Mouse (Mus musculus): ENCODE data around the gene Rhbdf1.
A peak's percentile ranks its signal among the peaks of the same experiment; 100 is the strongest.

The Rhbdf1 gene

DNA sequence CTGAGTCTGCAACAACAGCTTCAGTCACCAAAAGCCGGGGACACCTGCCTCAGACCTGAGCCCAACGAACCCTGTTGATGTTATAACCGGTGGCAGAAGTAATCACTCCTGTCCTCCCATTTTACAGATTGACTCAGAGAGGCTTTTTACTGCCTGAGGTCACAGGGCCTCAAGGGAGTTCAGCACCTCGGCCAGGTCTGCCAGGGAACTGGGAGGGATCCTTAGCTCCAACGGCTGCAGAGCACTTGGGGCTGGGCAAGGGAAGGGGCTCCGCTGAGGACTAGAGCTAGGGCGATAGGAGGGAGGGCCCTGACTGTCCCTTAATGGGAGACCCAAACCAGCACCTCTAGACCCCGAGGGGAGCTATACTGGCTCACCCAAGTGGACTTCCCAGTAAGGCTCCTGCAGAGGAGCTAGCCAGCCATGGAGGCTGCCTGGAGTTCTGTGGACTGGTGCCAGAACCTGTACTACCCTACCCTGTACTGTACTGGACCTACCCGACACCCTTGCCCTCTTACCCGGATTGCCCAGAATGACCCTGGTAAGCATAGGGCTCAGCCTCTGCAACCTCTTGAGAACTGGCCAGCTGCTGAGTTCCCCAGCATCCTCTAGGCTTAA lies 1.4 kb downstream of the Rhbdf1 start:
- DNase-seq: no peak

DNA sequence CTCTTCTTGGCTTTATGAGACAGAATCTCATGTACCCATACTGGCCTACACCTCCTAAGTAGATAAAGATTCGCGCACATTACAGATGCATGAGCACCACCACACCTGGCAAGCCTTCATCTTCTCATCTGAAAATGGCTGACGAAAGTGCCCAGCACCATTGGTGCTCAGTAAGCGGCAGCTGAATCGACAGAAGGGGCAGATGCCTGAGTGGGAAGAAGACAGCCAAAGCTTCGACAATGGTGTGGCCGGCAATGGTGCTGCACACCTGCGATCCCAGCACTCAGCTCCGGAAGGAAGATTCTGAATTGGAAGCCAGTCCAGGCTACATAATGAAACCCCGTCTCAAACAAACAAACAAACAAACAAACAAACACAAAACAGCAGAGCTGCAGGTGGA lies 2.8 kb downstream of the Rhbdf1 start:
- no peak for DNase-seq

DNA sequence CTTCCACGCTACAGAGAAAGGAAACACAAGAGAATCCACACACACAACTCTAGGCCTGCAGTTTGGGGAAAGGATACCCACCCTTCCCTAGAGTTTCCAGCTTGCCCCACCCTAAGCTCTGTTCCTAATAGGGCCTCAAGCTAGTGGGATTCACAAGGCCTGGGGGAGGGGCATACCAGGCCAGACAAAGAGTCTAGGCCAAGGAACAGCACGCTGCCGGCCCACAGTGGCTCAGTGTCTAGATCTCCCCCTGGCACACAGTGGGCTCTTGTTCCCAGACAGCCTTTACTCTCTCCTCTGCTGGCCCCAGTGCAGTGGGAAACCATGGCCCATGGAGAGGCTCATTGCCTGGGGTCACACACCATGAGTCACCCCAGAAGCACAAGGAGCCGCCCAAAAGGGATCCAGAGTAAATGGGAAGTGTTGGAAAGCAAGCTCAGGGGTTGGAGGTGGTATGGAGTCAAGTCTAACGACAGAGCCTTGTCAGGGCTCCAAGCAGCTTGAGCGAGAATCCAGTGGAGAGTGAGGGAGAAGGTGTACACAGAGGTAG lies 3.5 kb downstream of the Rhbdf1 start:
- no peak for DNase-seq

DNA sequence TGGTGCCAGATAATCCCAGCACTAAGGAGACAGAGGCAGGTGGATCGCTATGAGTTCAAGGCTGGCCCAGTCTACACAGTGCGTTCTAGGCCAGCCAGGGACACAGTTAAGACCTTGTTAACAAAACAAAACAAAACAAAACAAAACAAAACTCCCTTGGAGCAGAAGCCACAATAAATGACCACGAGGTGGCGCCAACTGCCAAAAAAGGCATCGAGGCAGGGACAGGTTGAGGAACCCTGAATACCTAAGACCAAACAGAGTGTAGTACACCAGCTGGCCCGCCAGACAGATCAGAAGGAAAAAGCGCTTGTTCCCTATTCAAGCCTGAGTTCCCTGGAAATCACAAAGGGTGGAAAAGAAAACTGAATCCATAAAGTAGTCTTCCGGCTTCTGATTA lies 5.2 kb downstream of the Rhbdf1 start:
- peak; percentile 66 for DNase-seq

DNA sequence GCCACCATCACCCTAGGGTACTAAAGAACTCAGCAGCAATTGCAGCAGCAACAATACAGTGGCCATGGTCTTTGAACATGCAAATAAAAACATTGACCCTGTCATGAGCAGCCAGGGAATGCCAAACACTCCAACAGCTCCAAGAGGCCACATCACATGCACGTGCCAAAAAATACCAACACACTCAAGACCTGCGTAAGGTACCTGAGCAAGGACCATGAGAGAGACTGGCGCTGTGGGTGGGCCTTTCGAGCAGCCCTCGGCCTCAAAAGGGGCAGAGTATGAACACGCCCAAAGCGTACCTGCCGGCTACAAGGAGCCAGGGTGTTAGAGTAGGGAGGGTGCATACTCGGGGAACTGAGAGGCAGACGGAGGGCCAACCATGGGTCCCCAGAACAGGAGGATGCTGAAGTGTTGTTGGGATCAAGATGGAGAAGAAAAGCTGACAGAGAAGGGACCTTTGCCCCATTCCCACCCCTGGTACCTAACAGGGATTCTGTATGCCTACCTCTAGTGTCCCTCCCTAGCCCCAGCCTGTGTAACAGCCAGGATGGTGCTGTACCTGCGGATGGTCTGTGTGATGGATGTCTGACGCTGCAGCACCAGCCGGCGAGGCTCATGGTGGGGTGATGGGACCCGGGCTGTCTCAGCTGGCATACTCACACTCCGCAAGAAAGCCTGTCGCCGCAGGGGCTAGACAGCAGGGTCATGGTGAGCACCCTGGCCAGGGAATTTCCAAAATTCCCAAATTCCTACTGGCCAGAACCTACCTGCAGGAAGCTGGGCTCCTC lies 6.5 kb downstream of the Rhbdf1 start:
- no peak for DNase-seq

DNA sequence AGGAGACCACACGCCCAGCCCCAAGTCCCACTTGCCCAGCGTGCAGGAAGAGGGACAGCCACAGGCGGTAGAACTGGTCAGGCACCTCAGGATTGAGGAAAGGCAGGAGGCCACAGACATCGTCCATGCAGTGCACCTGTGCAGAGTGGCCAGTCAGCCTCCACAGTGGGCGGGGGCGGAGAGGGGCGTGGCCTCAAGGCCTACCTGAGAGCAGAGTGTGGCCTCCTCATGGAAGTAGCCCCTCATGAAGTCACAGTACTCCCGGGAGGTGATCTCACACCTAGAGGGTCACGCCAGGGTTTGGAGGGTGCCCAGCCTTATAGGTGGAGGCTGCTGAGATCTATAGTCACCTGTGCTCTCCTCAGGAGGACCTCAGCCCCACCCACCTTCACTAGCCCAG lies 11.5 kb downstream of the Rhbdf1 start:
- no peak for DNase-seq

DNA sequence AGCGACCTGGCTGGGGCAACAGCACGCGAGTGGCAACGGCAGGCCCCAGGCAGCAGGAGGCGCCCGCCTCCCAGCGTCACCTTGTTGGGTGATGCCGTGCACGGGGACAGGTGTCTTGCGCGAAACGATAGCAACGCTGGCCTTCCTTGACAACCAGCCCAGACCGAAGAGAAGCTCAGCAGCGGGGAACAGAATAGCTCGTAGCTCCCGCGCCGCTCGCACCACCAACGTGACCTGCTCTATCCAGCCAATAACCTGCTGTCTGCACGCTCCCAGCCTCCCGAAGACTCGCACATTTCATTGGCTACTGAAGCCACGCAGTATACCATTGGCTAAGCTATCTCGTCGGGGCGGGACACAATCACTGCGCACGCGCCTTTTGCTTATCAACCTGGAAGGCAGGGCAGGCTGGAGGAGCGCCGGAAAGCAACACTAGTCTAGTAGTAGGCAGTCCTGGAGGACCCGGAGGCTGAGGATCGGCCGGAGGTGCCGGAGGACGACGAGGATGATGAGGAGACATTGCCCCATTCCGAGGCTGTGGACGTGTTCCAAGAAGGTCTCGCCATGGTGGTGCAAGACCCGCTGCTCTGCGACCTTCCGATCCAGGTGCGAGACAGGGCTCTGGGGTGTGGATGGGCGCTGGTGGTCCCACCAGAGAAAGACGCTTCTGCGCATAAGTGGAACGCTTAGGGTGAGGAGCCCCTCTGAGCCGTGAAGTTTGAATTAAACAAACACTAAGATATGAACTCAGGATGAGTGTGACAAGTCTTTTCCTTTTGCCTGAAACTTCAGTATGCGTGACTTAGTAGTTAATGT lies 16.8 kb downstream of the Rhbdf1 start, which contains the start of gene Snrnp25:
Gene Snrnp25, plus strand, starts transcription at position 358 of the 816 bp plus-strand sequence.
- DNase-seq: peak; percentile 96

DNA sequence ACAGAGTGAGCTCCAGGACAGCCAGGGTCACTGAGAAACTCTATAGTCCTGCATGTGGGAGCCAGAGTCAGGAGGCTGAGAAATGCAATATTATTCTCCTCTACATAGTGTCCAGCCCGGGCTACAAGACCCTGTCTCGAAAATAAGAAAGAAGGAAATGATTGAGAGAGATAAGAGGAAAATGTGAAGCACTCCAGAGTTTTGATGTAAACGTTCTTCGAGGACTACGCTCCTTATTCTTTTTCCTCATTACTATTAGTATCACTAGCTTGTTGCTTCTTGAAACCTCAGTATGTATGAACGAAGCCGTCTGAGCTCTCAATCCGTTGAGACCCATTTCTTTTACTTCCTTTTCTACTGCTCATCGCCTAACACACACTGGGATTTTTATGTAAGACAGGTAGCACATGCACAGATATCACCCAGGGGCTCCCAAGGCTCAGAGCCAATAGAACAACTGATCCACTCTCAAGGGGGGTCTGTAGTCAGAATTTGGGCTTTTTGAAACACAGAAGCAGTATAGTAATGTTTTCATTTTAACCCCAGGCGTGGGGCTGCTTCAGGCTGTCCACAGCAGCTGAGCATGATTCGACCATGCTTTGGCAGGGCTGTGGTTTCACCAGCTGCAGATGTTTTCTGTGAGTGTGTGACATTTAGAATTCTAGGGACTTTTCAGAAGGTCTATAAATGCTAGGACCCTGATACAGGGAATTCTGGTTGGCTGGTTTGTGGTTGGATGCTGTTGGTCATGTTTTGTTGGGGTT lies 20.0 kb downstream of the Rhbdf1 start:
- peak; percentile 23 for DNase-seq

DNA sequence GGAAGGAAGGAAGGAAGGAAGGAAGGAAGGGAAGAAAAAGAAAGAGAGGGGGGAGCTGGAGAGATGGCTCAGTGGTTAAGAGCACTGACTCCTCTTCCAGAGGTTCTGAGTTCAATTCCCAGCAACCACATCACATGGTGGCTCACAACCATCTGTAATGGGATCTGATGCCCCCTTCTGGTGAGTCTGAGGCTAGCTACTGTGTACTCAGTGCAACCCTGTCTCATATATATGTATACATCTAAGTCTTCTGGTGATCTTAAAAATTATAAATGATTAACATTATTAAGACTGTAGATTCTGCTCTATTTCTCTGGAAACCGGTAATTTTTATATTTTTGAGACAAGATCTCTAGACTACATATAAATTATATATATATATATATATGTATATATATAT lies 21.1 kb downstream of the Rhbdf1 start:
- DNase-seq: peak; percentile 41

DNA sequence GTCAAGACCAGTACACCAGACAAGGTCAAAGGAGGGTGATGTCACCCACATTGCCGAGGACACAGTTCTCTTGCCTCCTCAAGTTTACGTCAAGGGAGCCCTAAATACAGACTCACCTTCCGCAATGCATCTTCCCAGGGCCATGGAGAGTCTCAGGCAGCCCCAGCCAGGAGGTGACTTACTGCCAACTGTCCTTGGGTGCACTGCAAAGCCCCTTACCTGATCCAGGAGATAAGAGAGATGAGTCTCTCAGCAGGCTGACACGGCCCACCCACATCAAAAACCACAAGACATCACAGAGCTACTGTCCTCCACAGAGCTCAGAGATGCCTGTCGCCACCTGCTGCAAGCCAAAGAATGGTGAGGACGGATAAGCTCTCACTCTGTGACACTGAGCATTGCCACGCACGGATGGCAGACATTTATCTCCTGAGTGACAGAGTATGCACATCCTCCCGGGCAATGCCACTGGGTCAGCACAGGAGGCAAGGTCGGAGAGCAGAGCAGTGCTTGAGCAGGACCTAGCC lies 22.0 kb downstream of the Rhbdf1 start, which contains the start of gene Il9r:
Gene Il9r, minus strand, starts transcription at position 205 of the 527 bp plus-strand sequence.
- DNase-seq: peak; percentile 79

DNA sequence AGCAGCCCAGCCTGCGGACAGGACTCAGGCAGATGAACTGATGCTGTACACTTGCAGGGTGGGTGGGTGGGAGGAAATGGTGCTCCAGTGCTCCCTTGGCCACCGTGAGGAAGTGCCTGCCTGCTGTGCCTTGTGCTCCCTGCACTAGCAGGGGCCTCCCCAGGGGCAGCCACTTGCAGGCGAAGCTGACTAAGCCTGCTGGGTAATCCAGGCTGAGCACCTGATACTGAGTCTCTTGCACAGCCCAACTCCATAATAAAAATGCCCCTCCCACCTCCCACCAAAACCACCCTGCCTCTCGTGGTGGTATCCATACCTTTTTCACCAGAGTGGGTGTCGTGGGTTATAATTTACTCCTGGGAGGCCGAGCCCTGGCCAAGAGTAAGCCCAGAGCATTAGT lies 22.9 kb downstream of the Rhbdf1 start:
- DNase-seq: peak; percentile 60

DNA sequence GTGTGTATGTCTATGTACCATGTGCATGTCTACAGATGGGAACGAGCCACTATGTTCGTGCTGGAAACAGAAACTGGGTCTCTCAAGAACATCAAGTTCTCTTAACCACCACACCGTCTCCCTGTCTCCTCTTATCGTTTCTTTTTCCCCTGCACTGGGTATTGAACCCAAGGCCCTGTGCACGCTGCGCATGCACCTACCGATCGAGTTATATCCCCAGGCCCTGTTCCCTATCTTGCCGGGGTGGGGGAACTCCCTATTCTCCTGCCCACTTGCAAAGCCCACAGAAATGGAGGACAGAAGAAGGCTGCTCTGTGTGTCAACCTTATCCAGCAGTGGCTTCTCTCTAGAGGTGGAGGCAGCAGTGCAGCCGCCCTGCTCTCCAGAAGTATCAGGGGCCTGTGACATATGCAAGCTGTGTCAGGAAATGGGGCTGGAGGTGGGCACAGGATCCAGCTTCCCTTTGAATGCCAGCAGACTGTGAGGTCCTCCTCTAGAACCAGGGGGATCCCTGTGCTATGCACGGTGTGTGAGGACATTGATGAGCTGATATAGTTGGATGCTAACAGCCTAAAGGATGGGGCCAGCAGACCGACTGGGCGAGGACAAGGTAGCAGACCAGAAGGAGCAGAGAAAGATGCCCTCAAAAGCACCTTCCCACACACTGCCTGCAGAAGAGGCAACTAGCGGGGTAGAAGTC lies 23.7 kb downstream of the Rhbdf1 start:
- peak; percentile 24 for DNase-seq

DNA sequence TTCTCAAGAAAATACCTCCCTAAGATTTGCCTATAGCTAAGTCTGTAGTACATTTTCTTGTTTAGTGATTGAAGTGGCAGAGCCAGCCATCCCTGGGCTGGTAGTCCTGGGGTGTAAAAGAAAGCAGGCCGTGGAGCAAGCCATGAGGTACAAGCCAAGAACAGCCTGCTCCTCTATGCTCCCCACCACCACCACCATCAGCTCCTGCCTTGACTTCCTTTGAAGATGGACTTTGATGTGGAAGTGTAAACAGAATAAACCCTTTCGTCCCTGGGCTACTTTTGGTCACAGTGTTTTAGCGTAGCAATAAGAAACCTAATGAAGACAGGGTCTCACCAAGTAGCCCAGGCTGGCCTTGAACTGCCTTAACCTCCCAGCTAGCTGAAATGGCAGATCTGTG lies 24.3 kb downstream of the Rhbdf1 start:
- DNase-seq: no peak

DNA sequence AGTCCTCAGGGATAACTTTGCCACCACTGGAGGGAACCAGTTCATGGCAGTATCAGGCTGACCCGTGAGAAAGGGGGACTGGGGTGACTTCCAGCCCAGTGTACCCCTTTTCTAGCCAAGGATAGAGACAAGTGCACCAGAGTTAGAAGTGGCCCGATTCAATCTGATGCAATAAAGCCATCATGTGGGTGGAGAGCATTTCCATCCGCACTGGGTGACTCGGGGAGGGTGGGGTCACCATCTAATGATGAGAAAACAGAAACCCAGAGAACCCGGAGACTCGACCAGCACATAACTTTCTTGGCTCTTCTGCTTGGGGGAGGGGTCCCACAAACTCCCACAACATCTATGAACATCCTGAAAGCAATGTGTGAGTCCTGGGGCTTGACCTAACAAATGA lies 25.4 kb downstream of the Rhbdf1 start:
- no peak for DNase-seq

DNA sequence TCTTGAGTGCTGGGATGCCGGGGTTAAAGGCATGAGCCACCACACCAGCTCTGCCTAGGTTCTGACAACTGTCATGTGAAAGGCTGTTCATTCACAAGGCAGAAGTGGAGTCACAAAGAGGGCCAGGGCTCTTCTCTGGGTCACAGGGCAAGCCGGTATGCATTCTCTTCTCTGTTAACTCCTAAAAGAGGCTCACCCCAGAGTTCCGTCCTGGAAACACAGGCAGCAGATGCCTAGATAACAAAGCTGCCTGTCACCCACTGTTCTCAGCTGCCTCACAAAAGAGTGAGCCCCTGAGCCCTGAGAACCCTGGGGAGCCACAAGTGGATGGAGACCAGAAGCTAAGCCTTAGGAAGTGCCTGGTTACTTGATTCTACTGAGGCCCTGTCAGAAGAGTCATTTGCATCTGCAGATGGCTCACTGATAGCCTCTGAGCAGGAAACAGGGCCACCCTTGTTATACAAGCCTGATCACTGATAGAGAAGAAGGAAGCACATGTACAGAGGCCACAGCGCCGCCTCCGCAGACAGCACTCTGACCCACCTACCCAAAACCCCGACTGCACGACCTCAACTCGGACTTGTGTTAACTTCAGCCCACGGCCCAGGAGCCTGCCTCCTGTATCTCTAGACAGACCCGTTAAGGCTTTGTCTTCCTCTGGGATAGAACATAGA lies 26.1 kb downstream of the Rhbdf1 start:
- DNase-seq: peak; percentile 45

DNA sequence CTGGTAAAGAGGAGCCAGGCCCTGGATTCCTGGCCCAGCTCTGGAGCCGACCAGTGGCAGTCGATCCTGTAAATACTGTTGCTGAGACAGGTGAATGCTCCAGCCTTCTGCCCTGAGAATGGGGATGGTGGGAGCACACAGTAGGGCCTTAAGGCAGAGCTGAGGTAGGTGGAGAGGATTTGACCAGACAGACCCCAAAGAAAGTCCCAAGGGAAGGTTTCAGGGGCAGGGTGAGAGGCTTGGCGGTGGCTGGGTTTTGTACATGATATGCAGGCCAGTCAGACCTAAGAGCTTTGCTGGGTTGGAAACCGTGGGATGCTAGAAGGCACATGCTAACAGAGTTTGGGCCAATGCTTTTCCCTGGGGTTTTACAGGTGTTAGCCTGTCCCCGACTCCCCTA lies 27.5 kb downstream of the Rhbdf1 start:
- DNase-seq: no peak

DNA sequence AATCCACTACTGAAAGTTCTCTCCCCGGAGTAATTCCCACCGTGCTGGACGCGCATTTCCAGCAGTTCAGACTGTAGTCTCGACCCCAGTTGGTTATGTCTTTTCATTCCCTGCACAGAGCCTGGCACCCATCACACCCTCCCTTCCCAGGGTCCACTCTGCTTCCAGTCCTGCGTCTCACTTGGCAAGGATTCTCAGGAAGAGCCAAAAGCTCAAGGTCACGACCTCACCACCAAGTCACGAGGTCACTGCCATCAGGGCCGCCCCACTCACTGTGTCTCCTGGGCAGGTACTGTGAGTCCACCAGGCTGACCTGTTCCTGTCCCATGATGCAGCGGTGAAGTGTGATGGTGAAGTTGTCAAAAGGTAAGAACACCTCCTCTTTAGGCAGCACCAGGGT lies 28.0 kb downstream of the Rhbdf1 start:
- no peak for DNase-seq

DNA sequence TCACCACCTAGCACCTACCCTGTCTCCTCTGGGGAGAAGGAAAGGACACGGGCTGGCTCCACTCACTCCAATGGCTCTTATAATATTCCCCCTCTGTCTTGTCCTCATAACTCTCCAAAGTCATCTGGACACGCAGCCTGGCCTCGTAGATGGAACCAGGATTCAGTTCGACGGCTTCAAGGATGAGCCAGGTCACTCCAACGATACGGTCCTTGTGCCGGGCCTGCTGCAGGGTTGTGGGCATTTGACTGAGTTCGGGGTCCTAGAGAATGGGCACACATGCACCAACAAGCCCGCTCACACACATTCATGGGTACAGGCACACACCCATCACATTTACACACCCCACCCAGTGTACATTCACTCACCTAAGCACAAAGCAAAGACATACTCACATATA lies 28.9 kb downstream of the Rhbdf1 start:
- no peak for DNase-seq

DNA sequence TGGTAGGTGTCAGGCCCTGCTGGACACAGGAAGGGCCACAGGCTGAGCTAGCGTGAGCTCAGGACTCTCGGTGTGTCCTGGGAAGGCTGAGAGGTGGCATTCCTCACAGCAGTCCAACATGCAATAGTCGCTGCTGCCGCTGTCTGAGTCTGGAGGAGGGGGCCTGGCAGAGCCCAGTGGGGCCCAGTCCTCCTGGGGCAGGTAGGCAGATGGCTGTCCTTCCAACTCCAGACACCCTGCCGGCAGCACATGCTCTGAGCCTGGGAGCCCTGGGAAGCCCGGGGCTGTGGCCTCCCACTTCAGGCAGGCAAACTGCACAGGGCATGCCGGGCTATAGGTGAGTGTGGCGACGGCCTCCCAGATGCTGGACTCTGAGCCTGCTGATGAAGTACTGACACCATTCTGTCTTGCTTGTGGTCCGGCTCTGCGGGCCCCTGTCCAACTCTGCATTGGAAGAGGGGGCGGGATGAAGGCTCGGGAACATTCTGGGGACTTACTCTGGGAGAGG lies 31.4 kb downstream of the Rhbdf1 start:
- no peak for DNase-seq

DNA sequence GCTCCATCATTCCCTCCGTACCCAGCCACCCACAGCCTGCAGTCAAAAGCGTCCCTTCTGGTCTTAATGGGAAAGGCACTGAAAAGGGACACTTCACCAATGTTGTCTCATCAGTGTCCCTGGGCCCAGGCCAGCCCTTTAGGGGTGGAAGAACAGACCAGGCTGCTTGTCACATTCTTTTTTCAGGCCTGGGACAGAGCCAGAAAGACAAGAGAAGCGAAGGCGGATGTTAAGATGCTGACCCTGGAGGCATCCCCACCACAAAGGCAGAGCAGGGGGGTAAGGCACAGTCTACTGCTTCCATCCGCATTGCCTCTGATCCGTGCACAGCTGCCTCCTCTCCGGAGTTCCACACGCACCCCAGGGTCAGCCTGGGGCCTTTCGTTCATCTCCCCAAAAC lies 32.0 kb downstream of the Rhbdf1 start:
- DNase-seq: no peak

DNA sequence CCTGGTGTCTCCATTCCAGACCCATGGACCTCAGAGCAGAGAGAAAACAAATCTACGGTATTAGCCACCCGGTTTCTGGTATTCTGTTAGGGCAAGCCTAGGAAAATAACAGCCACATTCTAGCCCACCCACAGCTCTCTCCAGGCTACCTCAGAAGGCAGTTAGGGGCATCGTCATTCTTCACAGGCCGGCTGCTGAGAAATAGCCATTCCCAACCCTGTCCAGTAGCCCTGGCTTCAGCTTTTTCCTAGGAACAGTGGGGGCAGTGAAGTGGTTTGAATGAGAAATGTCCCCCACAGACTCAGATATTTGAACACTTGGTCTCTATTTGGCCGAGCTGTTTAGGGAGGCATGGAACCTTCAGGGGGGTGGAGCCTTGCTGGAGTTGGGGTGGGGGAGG lies 32.7 kb downstream of the Rhbdf1 start:
- no peak for DNase-seq

Data from thymus, postnatal 25 days (tissue).